Mouse (Mus musculus) embryonic fibroblast, embryonic 13.5 days (primary cell): ENCODE data around the gene Cnnm1. TPM values are rescaled to one million over a fixed set of nuclear protein-coding genes. Genes with fewer than 3 reads are reported as not detected.
"Not testable (repeated sequence)": the region's sequence is repeated elsewhere in the genome, so short reads cannot be mapped to it uniquely, and the experiment has no call there.

Source experiments
- H3K27ac ChIP-seq: 2 replicates; pipeline ENCODE4 v1.5.1; 2012; ENCODE audit warnings: low read length, control low read depth, inconsistent platforms; ENCODE audit not compliant: insufficient read depth
- H3K4me1 ChIP-seq: 2 replicates; pipeline ENCODE4 v1.6.1; 2011; ENCODE audit warnings: low read length; ENCODE audit not compliant: control insufficient read depth, insufficient read depth
- H3K4me3 ChIP-seq: 2 replicates; pipeline ENCODE4 v1.5.1; 2011; ENCODE audit warnings: mild to moderate bottlenecking, control low read depth, low read length; ENCODE audit not compliant: insufficient read depth
- CTCF ChIP-seq: IDR thresholded peaks from 2 replicates; pipeline ENCODE4 v1.5.1; 2011; ENCODE audit warnings: mild to moderate bottlenecking, control low read depth, low read length, moderate library complexity, borderline replicate concordance; ENCODE audit not compliant: insufficient read depth
- POLR2A ChIP-seq: IDR thresholded peaks from 2 replicates; pipeline ENCODE4 v1.6.1; 2011; ENCODE audit warnings: low read depth, mild to moderate bottlenecking, control low read depth, low read length, moderate library complexity
- polyA plus RNA-seq: library from polyadenylated mRNA; stranded (reverse); fragments of >200 nt; gene quantifications from 2 replicates; pipeline ENCODE4 v1.2.4, GENCODE M21; 2011; ENCODE audit warnings: low read depth; ENCODE audit not compliant: missing spikeins, insufficient read length

The Cnnm1 gene
- polyA plus RNA-seq, 1 experiment = not detected

DNA sequence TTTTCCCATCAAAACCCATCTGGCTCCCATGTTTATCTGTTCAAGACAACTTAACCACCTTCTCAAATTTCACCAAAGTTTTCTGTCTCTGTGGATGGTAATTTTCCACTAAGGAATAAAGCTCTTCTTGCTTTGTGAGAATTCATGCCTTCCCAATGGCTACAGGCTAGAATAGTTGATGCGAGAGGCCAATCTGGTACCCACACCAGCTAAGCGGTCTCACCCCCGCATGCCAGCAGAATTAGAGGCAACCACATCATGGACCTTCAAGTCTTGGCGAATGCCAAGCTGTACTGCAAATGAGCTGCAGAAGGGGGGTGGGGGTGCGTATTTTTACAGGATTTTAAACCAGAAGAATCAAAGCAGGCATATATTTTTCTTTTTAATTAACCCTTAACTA, 37.2 kb downstream of the Cnnm1 start:
- TF ChIP-seq POLR2A (no peak), CTCF (no peak)
- no peaks in the 10 kb centered on the region; the same call in 1 of the 2 replicates for H3K4me1 ChIP-seq
- H3K4me3 ChIP-seq = no peak overlapping the region
- H3K27ac ChIP-seq = no peak overlapping the region

DNA sequence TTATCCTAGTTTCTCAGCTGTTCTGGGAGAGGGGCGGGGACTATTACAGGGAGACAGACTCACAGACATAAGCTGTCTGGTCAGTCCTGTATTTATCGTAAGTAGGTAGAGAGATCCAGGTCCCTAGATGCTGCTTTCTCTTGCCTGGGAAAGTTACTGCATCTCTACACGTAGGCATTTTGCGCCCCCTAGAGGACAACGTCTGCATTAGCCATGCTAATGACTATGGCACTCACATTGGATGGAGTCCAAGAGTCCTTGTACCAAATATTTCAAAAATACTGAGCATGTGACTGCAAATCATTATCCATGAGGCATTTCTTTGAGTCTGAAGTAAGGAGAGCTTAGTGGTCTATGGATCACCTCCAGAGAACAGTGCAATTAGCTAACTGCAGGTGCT, 38.7 kb downstream of the Cnnm1 start:
- Histone ChIP-seq H3K4me1 (no peaks in the 10 kb centered on the region; the same call in 1 of the 2 replicates), H3K4me3 (no peak overlapping the region), H3K27ac (no peak overlapping the region)
- TF ChIP-seq CTCF (peak; percentile 65; the same call in 1 of the 2 replicates), POLR2A (no peak)

DNA sequence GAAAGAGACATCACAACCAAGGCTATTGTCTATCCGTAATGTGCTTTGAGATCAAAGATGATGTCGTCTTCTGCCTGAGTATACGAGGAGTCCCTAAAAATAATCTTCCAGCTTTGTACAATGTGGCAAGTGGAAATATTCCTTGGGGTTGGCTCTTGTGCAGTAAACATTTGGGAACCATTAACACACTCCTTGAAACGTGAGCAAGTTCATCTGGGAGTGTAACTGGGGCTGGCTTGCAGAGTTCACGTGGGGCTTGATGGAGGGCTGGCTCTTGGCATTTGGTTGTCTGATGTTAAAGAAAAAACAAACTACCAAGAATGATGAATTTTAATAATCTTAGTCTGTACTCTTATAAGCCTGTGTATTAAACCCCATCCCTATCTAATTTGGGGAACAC, 39.2 kb downstream of the Cnnm1 start:
- Histone ChIP-seq H3K27ac (no peak overlapping the region), H3K4me1 (no peaks in the 10 kb centered on the region; the same call in 1 of the 2 replicates), H3K4me3 (no peak overlapping the region)
- TF ChIP-seq CTCF (no peak), POLR2A (no peak)

DNA sequence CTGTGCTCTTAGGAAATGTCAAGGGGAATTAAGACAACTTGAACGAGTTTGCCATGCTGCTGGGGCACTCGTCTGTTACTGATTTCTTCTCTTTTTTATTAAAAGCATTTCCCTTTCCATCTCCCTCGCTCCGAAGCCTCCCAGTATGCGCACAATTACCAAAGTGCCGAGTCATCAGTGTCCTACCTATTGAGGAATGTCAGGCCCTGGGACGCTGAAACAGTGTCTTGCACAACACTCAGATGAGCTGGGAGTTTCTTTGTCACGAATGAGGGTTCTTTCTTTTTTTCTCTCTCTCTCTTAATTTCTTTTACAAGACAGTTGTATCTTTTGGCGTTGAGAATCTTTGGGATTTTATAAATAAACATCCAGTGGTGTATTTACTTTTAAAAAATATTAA, 40.3 kb downstream of the Cnnm1 start:
- Histone ChIP-seq H3K4me1 (no peaks in the 10 kb centered on the region; the same call in 1 of the 2 replicates), H3K4me3 (no peak overlapping the region), H3K27ac (no peak overlapping the region)
- TF ChIP-seq POLR2A (no peak), CTCF (no peak)

DNA sequence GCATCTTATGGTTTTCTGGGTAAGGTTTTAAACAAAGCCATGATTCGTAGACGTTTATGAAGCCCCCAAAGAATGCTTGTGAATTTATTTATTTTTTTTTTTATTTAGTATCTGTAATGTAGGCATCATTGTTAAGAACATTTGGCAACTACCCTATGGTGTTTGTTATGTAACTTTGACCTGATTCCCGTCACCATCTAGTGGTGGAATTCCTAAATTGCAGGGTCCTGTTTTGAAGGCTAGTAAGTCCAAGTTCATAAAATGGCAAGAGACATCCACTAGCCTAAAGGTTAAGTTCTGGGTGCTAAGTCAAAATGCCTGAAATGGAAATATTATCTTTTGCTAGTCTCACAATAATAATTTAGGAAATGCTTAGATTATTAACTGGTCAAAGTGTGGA, 47.2 kb downstream of the Cnnm1 start:
- no peaks in the 10 kb centered on the region for H3K4me1 ChIP-seq
- TF ChIP-seq CTCF (no peak), POLR2A (no peak)
- H3K27ac ChIP-seq = no peak overlapping the region
- no peak overlapping the region for H3K4me3 ChIP-seq

DNA sequence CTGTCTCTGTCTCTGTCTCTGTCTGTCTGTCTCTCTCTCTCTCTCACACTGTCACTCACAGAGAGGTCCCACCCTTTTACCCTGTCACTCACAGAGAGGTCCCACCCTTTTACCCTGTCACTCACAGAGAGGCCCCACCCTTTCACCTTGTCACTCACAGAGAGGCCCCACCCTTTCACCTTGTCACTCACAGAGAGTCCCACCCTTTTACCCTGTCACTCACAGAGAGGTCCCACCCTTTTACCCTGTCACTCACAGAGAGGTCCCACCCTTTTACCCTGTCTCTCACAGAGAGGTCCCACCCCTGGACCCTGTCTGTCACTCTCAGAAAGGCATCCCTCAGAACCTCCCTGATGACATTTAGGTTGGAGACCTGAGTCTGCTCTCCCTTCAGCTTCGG, 53.1 kb downstream of the Cnnm1 start:
- not testable (repeated sequence) for H3K4me3 ChIP-seq, H3K27ac ChIP-seq, H3K4me1 ChIP-seq

DNA sequence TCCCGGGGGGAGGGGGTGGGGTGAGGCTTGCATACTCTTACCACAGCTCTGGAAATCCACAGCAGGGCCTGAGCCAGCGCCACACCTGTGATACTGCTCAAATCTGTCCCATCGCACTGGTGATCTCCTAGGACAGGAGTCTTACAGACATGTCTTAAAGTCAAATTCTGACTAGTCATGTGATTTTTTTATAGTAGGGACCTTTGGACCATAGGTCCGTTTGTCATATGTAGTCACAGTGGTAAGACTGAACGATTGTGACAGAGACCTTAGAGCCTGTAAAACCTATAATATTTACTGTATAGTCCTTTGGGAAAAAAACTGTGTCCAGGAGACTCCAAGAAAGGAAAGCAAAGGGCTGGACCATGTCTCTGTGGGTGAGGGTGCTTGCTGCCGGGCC, 53.6 kb downstream of the Cnnm1 start:
- no peak overlapping the region for H3K27ac ChIP-seq
- H3K4me1 ChIP-seq = peaks cover 5% of the 10 kb centered on the region; the same call in 1 of the 2 replicates
- TF ChIP-seq CTCF (no peak), POLR2A (no peak)
- H3K4me3 ChIP-seq = no peak overlapping the region

DNA sequence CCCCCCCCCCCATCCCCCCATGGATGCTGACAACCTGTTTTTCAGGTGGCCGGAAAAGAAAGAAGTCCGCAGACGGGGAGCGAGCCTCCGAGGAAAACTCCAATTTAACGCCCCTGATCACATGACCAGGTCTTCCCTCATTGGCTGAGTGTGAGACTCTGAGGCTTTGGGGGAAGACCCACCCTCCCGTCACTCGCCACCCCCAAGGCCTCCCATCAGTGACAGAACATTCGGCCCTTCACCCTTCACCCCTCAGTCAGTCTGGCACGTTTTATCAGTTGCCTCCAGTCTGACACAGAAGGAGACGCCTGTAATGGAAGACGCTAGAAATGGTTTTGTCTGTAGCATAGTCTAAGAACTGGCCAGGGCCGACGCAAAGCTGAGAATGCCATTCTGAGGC, 54.7 kb downstream of the Cnnm1 start:
- H3K4me3 ChIP-seq = no peak overlapping the region
- TF ChIP-seq POLR2A = no peak
- TF ChIP-seq CTCF = no peak

DNA sequence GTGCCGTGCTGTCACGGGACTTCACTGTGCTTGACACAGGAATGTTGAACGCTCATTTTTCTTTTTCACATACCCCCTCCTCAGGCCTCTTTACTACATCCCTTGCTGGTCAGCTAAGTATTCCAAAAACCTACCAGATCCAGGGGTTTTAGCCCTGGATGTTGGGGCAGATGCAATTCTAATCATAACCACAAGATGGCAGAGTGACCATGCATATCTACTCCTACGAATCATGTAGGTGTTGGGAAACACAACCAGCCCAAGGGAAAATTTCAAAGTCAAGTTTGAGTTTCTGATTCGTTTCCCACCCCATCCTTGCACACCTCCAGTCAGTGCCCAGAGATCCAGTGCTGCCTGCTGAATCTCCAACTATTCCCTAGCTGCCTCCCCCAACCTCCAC, 55.6 kb downstream of the Cnnm1 start:
- Histone ChIP-seq H3K4me3 (no peak overlapping the region), H3K4me1 (peaks cover 6% of the 10 kb centered on the region; the same call in 1 of the 2 replicates), H3K27ac (no peak overlapping the region)
- no peak for TF ChIP-seq POLR2A
- no peak for TF ChIP-seq CTCF

More for the DNA sequence above, 54.7 kb downstream of the Cnnm1 start:
- H3K27ac ChIP-seq = no peak overlapping the region
- H3K4me1 ChIP-seq = peaks cover 6% of the 10 kb centered on the region; the same call in 1 of the 2 replicates

DNA sequence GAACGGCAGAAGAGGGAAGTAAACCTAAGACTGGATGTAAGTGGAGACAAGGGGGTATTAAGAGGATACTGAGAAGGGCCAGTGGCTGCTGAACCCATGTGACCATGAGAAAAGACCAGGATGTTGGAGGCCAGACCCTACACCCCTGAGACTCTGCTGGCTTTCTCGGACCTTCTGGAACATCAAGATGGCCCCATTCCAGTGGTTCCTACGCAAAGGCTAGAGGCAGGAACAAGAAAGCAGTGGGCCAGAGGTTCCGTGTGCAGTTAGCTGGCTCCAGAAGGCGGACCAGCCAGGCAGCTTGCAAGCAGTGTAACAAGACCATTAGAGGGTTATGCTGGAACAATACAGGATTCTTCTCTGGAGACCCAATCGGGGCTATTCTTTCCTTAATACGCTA, 57.2 kb downstream of the Cnnm1 start:
- H3K4me3 ChIP-seq = no peak overlapping the region
- H3K27ac ChIP-seq = no peak overlapping the region
- H3K4me1 ChIP-seq = peaks cover 6% of the 10 kb centered on the region; the same call in 1 of the 2 replicates
- TF ChIP-seq CTCF (no peak), POLR2A (no peak)

DNA sequence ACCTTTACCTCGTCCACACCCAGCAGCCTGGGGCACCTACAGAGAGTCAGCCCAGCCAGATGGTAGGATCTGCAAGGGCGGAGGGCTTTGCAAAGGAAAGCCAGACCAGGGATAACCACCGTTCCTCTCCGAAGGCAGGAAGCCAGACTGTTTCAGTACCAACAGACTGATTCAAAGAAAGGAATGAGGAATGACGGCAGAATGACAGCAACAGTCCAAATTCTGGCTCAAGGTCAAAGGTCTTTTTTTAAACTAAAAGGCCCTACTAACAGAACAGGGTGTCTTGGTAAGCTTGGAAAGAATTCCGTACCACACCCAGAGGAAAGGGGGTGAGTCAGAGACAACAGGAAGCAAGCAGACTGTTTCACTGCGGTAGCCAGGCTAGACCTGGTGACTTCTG, 58.6 kb downstream of the Cnnm1 start:
- Histone ChIP-seq H3K4me1 (peaks cover 6% of the 10 kb centered on the region; the same call in 1 of the 2 replicates), H3K27ac (peak overlapping the region; percentile 90), H3K4me3 (no peak overlapping the region)
- TF ChIP-seq CTCF = no peak
- TF ChIP-seq POLR2A = no peak

DNA sequence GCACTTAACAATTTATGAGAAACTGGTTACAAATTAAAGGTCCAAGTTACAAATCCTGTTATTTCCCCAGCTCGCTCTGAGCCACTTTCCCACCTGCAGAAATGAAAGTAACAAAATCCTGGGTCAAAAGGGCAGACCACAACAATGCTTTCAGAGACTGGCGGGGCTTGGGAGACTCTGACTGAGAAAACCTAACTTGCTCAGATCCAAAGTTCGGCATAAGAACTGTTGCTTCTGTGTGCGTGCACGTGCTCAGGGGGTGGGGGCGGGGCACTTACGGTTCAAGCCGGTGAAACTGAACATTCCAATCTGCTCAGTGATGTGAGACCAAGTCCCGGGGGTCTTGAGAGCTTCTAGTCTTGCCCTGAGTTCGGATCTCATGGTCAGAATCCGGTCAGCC, 62.4 kb downstream of the Cnnm1 start:
- Histone ChIP-seq H3K4me3 (no peak overlapping the region), H3K27ac (no peak overlapping the region), H3K4me1 (peaks cover 6% of the 10 kb centered on the region; the same call in 1 of the 2 replicates)
- TF ChIP-seq CTCF = no peak
- no peak for TF ChIP-seq POLR2A

DNA sequence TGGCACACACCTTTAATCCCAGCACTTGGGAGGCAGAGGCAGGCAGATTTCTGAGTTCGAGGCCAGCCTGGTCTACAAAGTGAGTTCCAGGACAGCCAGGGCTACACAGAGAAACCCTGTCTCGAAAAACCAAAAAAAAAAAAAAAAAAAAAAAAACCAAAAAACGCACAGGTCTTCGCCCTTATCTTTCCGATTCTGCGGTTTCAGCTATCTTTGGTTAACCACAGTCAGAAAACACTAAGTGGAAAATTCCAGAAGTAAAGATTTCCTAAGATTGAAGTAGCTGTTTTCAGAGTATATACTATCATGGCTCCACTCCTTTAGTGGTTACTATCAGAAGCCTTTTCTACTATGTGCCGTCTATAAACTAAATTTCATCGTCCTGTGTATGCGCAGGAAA, 63.4 kb downstream of the Cnnm1 start:
- not testable (repeated sequence) for H3K4me1 ChIP-seq, H3K27ac ChIP-seq, H3K4me3 ChIP-seq
